Mouse (Mus musculus) neutrophil, adult 65 days (primary cell): ENCODE measurements around the gene Cdh9. TPM values are rescaled to one million over a fixed set of nuclear protein-coding genes. Genes with fewer than 3 reads are reported as not detected.

Experiments used
- total RNA-seq: library from RNA; stranded (reverse); gene quantifications from 2 replicates; pipeline ENCODE4 v1.2.4, GENCODE M21; 2023

The Cdh9 gene
- not detected in 2 replicates for total RNA-seq

DNA sequence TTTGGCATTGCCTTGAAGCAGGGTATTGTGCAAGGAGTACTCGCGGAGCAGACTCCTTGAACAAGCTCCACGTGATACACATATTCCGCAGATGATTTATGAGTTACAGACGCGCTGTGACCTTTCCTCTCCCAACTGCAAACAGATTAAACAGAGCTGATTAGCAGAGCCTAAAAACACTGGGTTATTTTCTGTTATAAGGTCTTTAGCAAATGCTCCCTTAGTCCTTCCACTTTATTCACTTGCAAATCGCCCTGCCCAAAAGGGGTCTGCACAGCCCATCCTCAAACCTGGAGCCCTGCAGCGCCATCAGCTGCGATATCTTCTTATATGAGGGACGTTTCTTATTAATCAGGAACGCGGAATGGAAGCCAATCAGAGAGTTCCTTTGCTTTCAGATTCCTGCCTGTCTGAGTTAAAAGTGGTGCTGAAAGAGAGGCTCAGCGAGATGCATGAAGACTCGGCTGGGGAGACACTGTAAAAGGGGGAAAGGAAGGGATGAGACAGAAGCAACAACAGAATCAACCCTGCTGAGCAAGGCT, at the start of gene Cdh9:
Gene Cdh9 (plus strand): TSS at position 287 of the 542 bp plus-strand sequence.

